Mouse (Mus musculus): ENCODE data around the gene Tssk3. TPM values are rescaled to one million over a fixed set of nuclear protein-coding genes. Genes with fewer than 3 reads are reported as not detected.

Gene Tssk3
- total RNA-seq, 1 experiment = not detected

DNA sequence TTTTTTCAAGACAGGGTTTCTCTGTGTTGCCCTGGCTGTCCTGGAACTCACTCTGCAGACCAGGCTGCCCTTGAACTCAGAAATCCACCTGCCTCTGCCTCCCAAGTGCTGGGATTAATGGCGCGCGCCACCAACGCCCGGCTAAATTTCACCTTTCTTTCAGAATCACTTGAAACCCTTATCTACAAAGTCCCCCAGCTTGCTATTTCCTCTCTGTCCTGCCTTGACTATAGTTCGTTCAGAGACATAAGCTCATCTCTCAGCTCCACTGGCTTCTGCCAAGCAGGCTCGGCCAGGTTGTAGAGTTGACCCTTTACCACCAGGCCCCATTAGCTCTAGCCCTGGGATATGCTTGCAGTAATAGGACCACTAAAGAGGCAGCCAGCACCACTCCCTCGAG is 43.5 kb downstream of the Tssk3 start:
- Histone ChIP-seq H3K27ac (ENCODE audit: insufficient read depth, low read depth, low read length, poor library complexity, severe bottlenecking) (no peak overlapping the region), H3K9ac (ENCODE audit: insufficient read depth, low read depth, low read length, poor library complexity, severe bottlenecking) (no peak overlapping the region), H3K36me3 (ENCODE audit: control insufficient read depth, insufficient read depth, low read length, poor library complexity, severe bottlenecking) (no peaks in the 10 kb centered on the region), H3K9me3 (ENCODE audit: control insufficient read depth, insufficient read depth, low read depth, low read length) (no peaks in the 10 kb centered on the region), H3K4me1 (ENCODE audit: control insufficient read depth in 2 of 2, insufficient read depth in 2 of 2, low read length in 2 of 2, poor library complexity in 1 of 2) (no peaks in the 10 kb centered on the region), H3K4me3 (ENCODE audit: insufficient read depth in 1 of 2, low read depth in 1 of 2, low read length in 2 of 2, poor library complexity in 1 of 2, severe bottlenecking in 1 of 2) (no peak overlapping the region)
- TF ChIP-seq HCFC1 (IDR thresholded peaks at IDR 0.05; ENCODE audit: borderline replicate concordance, insufficient read depth, low read length) = no peak
- no peak for TF ChIP-seq CHD2 (IDR thresholded peaks at IDR 0.05; ENCODE audit: low read depth, low read length)
- DNase-seq (ENCODE audit: low read depth, low spot score) = no peak
- in situ Hi-C loops (cut with MboI; ENCODE audit: low sequenced_read_pairs in 2 of 2, unreplicated experiment in 2 of 2) = no loop called here

DNA sequence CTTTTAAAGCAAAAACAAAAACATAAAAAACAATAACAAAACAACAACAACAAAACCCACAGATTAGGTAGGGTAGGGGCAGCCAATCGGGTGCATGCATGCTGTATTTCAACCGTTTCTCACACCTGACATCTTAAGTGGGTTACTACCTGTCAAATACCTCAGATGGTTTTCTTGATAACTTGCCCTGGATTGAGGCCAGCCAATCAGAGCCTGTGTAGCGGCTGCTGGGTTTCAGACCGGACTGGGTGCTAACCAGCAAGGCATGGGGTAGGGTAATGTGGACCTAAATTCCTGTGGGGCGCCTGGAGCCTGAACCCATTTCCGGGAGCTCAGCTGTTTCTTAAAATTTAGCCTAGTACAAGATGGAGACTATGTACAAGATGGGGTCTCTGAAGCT is 49.7 kb downstream of the Tssk3 start:
- Histone ChIP-seq H3K4me1 (ENCODE audit: control insufficient read depth in 2 of 2, insufficient read depth in 2 of 2, low read length in 2 of 2, poor library complexity in 1 of 2) (peaks cover 0 to 3% of the 10 kb centered on the region in 2 experiments; a peak in 2 of 4 replicates), H3K9me3 (ENCODE audit: control insufficient read depth, insufficient read depth, low read depth, low read length) (no peaks in the 10 kb centered on the region), H3K36me3 (ENCODE audit: control insufficient read depth, insufficient read depth, low read length, poor library complexity, severe bottlenecking) (no peaks in the 10 kb centered on the region), H3K9ac (ENCODE audit: insufficient read depth, low read depth, low read length, poor library complexity, severe bottlenecking) (no peak overlapping the region), H3K4me3 (ENCODE audit: insufficient read depth in 1 of 2, low read depth in 1 of 2, low read length in 2 of 2, poor library complexity in 1 of 2, severe bottlenecking in 1 of 2) (peak overlapping the region in 1 of 2 experiments; percentile 91; a peak in 2 of 4 replicates), H3K27ac (ENCODE audit: insufficient read depth, low read depth, low read length, poor library complexity, severe bottlenecking) (no peak overlapping the region)
- no peak for DNase-seq (ENCODE audit: low read depth, low spot score)
- TF ChIP-seq CHD2 (IDR thresholded peaks at IDR 0.05; ENCODE audit: low read depth, low read length) (no peak), ZC3H11A (IDR thresholded peaks at IDR 0.05; ENCODE audit: borderline replicate concordance, low read depth, low read length) (no peak), MAFK (IDR thresholded peaks at IDR 0.05; ENCODE audit: insufficient read depth, low read depth, low read length) (no peak), HCFC1 (IDR thresholded peaks at IDR 0.05; ENCODE audit: borderline replicate concordance, insufficient read depth, low read length) (no peak), ZNF384 (IDR thresholded peaks at IDR 0.05; ENCODE audit: low read depth, low read length) (no peak)
- in situ Hi-C loops (cut with MboI; ENCODE audit: low sequenced_read_pairs in 2 of 2, unreplicated experiment in 2 of 2) = no loop called here

DNA sequence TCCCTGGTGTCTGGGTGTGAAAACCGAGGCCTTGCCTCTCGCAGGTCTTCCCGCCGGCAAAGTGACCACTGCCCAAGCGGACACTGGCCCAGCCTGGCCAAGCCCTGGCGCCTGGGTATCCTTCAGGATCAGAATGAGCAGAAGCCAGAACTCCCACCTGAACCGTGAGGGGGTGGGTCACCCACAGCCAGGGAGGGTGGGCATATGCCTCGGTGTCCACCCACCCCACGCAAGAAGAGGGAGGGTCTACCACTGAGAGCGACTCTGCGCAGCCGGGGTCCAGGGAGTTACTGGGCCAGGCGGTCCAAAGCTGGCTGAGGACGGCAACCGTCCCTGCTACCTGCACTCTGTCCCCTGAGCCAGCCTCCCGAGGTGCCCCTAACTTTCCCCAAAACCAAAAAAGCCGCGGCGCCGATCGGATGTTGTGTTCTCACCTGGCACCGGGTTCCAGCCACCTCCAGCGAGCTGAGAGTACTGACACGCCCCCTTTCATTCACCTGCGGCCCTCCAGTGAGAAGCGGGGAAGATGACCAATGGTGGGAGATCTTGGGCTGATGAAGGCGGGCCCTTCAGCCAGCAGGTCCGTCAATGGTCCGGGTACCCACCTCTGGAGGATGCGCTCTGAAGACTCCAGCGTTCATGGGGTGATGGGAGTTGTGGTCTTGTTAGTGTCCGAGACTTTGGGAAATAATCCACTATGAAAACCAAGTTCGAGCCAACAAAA is 50.3 kb downstream of the Tssk3 start, which contains the start of gene Zbtb8b:
Zbtb8b (minus strand) TSS at position 514 of the 724 bp plus-strand sequence.
- 0 out of 2 replicates have a peak, but pooled peaks have one; percentile 46 for TF ChIP-seq CHD2 (IDR thresholded peaks at IDR 0.05; ENCODE audit: low read depth, low read length)
- peak; percentile 75 for TF ChIP-seq HCFC1 (IDR thresholded peaks at IDR 0.05; ENCODE audit: borderline replicate concordance, insufficient read depth, low read length)
- no peak for TF ChIP-seq ZNF384 (IDR thresholded peaks at IDR 0.05; ENCODE audit: low read depth, low read length)
- Histone ChIP-seq H3K36me3 (ENCODE audit: control insufficient read depth, insufficient read depth, low read length, poor library complexity, severe bottlenecking) (no peaks in the 10 kb centered on the region), H3K9me3 (ENCODE audit: control insufficient read depth, insufficient read depth, low read depth, low read length) (no peaks in the 10 kb centered on the region), H3K4me3 (ENCODE audit: insufficient read depth in 1 of 2, low read depth in 1 of 2, low read length in 2 of 2, poor library complexity in 1 of 2, severe bottlenecking in 1 of 2) (peak within 1 kb of the TSS; percentile 77 to 91), H3K4me1 (ENCODE audit: control insufficient read depth in 2 of 2, insufficient read depth in 2 of 2, low read length in 2 of 2, poor library complexity in 1 of 2) (peaks cover 0 to 3% of the 10 kb centered on the region in 2 experiments; a peak in 2 of 4 replicates), H3K9ac (ENCODE audit: insufficient read depth, low read depth, low read length, poor library complexity, severe bottlenecking) (peak within 1 kb of the TSS; percentile 71), H3K27ac (ENCODE audit: insufficient read depth, low read depth, low read length, poor library complexity, severe bottlenecking) (no peak within 1 kb of the TSS)
- DNase-seq (ENCODE audit: low read depth, low spot score) = peak; percentile 89
- in situ Hi-C loops (cut with MboI; ENCODE audit: low sequenced_read_pairs in 2 of 2, unreplicated experiment in 2 of 2) = no loop called here

Other genes starting within 250 kb of the Tssk3 start
- 14.4 and 22.5 TPM in 2 replicates for gene C77080, start 229.6 kb downstream of the Tssk3 start, total RNA-seq (2012; rRNA removed)
- 2.0 and 2.1 TPM in 2 replicates for gene Sync, start 203.4 kb downstream of the Tssk3 start, total RNA-seq (2012; rRNA removed)
- 59.7 and 81.2 TPM in 2 replicates for gene Rbbp4, start 155.7 kb downstream of the Tssk3 start, total RNA-seq (2012; rRNA removed)
- 41.4 and 59.9 TPM in 2 replicates for gene Zbtb8os, start 155.3 kb downstream of the Tssk3 start, total RNA-seq (2012; rRNA removed)
- 25.3 and 32.5 TPM in 2 replicates for gene Zbtb8a, start 112.9 kb downstream of the Tssk3 start, total RNA-seq (2012; rRNA removed)
- 2.5 and 2.7 TPM in 2 replicates for gene Zbtb8b, start 50.2 kb downstream of the Tssk3 start, total RNA-seq (2012; rRNA removed)
- 28.9 and 33.3 TPM in 2 replicates for gene Bsdc1, start 29.4 kb downstream of the Tssk3 start, total RNA-seq (2012; rRNA removed)
- not detected in 2 replicates for gene Fam229a, start 168 bp upstream of the Tssk3 start, total RNA-seq (2012; rRNA removed)
- 175 and 233 TPM in 2 replicates for gene Marcksl1, start 22.6 kb upstream of the Tssk3 start, total RNA-seq (2012; rRNA removed)
- gene Hdac1, start 51.7 kb upstream of the Tssk3 start, total RNA-seq (2012; rRNA removed) = 96.0 and 102 TPM in 2 replicates
- 19.1 and 36.6 TPM in 2 replicates for gene Lck, start 82.6 kb upstream of the Tssk3 start, total RNA-seq (2012; rRNA removed)
- not detected in 2 replicates for gene Fam167b, start 87.5 kb upstream of the Tssk3 start, total RNA-seq (2012; rRNA removed)
- 297 and 328 TPM in 2 replicates for gene Eif3i, start 109.6 kb upstream of the Tssk3 start, total RNA-seq (2012; rRNA removed)
- 172 and 193 TPM in 2 replicates for gene Tmem234, start 109.6 kb upstream of the Tssk3 start, total RNA-seq (2012; rRNA removed)
- gene Dcdc2b, start 123.2 kb upstream of the Tssk3 start, total RNA-seq (2012; rRNA removed) = 0.71 and 1.2 TPM in 2 replicates
- gene Iqcc, start 128.1 kb upstream of the Tssk3 start, total RNA-seq (2012; rRNA removed) = 7.9 and 8.7 TPM in 2 replicates
- gene Ccdc28b, start 132.9 kb upstream of the Tssk3 start, total RNA-seq (2012; rRNA removed) = 9.1 and 11.1 TPM in 2 replicates
- gene Txlna, start 150.0 kb upstream of the Tssk3 start, total RNA-seq (2012; rRNA removed) = 61.5 and 72.9 TPM in 2 replicates
- 29.4 and 39.4 TPM in 2 replicates for gene Kpna6, start 181.7 kb upstream of the Tssk3 start, total RNA-seq (2012; rRNA removed)
- 15.8 and 16.9 TPM in 2 replicates for gene Tmem39b, start 205.8 kb upstream of the Tssk3 start, total RNA-seq (2012; rRNA removed)